Mouse (Mus musculus): Measurements from ENCODE around the gene S100a6. TPM values are rescaled to one million over a fixed set of nuclear protein-coding genes. Genes with fewer than 3 reads are reported as not detected.

S100a6 gene
- total RNA-seq, 2 experiments from 2014 or later: 30.9 to 35.7 TPM

GRCm38 (mm10) chr3:90626266-90627021, 13.8 kb downstream of the S100a6 start:
- no peak for DNase-seq (ENCODE audit: low spot score in 2 of 2)

GRCm38 (mm10) chr3:90627366-90627765, 14.7 kb downstream of the S100a6 start:
- no peak for DNase-seq (ENCODE audit: low spot score in 2 of 2)

GRCm38 (mm10) chr3:90627807-90628206, 15.1 kb downstream of the S100a6 start:
- DNase-seq (ENCODE audit: low spot score in 2 of 2): no peak

GRCm38 (mm10) chr3:90629298-90629697, 16.6 kb downstream of the S100a6 start:
- DNase-seq (ENCODE audit: low spot score in 2 of 2): no peak

- no peak for DNase-seq (ENCODE audit: low spot score in 2 of 2)
Measured at GRCm38 (mm10) chr3:90631984-90632383, 19.3 kb downstream of the S100a6 start.

GRCm38 (mm10) chr3:90638511-90639275, 26.0 kb downstream of the S100a6 start:
- no peak for DNase-seq (ENCODE audit: low spot score in 2 of 2)

- DNase-seq (ENCODE audit: low spot score in 2 of 2): no peak
Measured at GRCm38 (mm10) chr3:90639511-90640154, 27.0 kb downstream of the S100a6 start.

GRCm38 (mm10) chr3:90640981-90641380, 28.3 kb downstream of the S100a6 start:
- no peak for DNase-seq (ENCODE audit: low spot score in 2 of 2)

GRCm38 (mm10) chr3:90644220-90644619, 31.5 kb downstream of the S100a6 start:
- DNase-seq (ENCODE audit: low spot score in 2 of 2): peak; percentile 41 to 48

GRCm38 (mm10) chr3:90647291-90647690, 34.6 kb downstream of the S100a6 start:
- no peak for DNase-seq (ENCODE audit: low spot score in 2 of 2)

GRCm38 (mm10) chr3:90648981-90649380, 36.3 kb downstream of the S100a6 start:
- no peak for DNase-seq (ENCODE audit: low spot score in 2 of 2)

GRCm38 (mm10) chr3:90649832-90650231, 37.1 kb downstream of the S100a6 start:
- no peak for DNase-seq (ENCODE audit: low spot score in 2 of 2)

- DNase-seq (ENCODE audit: low spot score in 2 of 2): peak; percentile 84 to 87
Measured at GRCm38 (mm10) chr3:90652878-90653508, 40.3 kb downstream of the S100a6 start.

GRCm38 (mm10) chr3:90653717-90654116, 41.0 kb downstream of the S100a6 start, which contains the start of gene S100a7a:
Gene S100a7a, plus strand, starts transcription at chr3:90654017.
- no peak for DNase-seq (ENCODE audit: low spot score in 2 of 2)

GRCm38 (mm10) chr3:90657405-90657804, 44.7 kb downstream of the S100a6 start:
- DNase-seq (ENCODE audit: low spot score in 2 of 2): peak in 1 of 2 experiments; percentile 8

GRCm38 (mm10) chr3:90659364-90660044, 46.8 kb downstream of the S100a6 start:
- no peak for DNase-seq (ENCODE audit: low spot score in 2 of 2)

GRCm38 (mm10) chr3:90664219-90664618, 51.5 kb downstream of the S100a6 start:
- DNase-seq (ENCODE audit: low spot score in 2 of 2): no peak

- no peak for DNase-seq (ENCODE audit: low spot score in 2 of 2)
Measured at GRCm38 (mm10) chr3:90668846-90669245, 56.2 kb downstream of the S100a6 start, which contains the start of gene S100a8. Gene S100a8, plus strand, starts transcription at chr3:90668978.
